ENCODE assay signal across 8 mouse cellular contexts in genomic region chr1:131525586-131526271, GRCm38 (mm10). TPM values are rescaled to one million over a fixed set of nuclear protein-coding genes. Genes with fewer than 3 reads are reported as not detected.
DNase-seq lines count a peak whose midpoint lies in the region; ATAC-seq and TF ChIP-seq lines count a peak whose summit lies in the region.

No protein-coding gene starts in this region.

- peaks cover 54% of the 10 kb centered on the region for H3K4me1 ChIP-seq in E14TG2a.4 (replicated peaks; ENCODE audit: low read depth, low read length)
- H3K4me1 ChIP-seq in embryonic facial prominence, embryonic 14.5 days (ENCODE audit: control insufficient read depth, insufficient read depth, low read length) = peaks cover 44% of the 10 kb centered on the region
- H3K4me1 ChIP-seq in heart, embryonic 16.5 days (ENCODE audit: control insufficient read depth, insufficient read depth, low read length) = peaks cover 44% of the 10 kb centered on the region
- peaks cover 27% of the 10 kb centered on the region for H3K4me1 ChIP-seq in lung, embryonic 14.5 days (ENCODE audit: insufficient read depth)

- no peak for TF ChIP-seq CTCF in E14TG2a.4 (conservative IDR thresholded peaks at IDR 0.05; ENCODE audit: low read length)
- TF ChIP-seq CTCF in lung, embryonic 14.5 days (IDR thresholded peaks at IDR 0.05; ENCODE audit: low read depth) = no peak

- WGBS in embryonic facial prominence, embryonic 14.5 days = under 1% methylated on average over 33 of the region's 41 CpGs
- WGBS in heart, embryonic 16.5 days = under 1% methylated on average over 41 of the region's 41 CpGs
- WGBS in lung, embryonic 14.5 days = under 1% methylated on average over 41 of the region's 41 CpGs

- H3K27ac ChIP-seq in embryonic facial prominence, embryonic 14.5 days (replicated peaks; ENCODE audit: low read depth, low read length) = peak overlapping the region; percentile 96
- peak overlapping the region; percentile 91 for H3K27ac ChIP-seq in heart, embryonic 16.5 days (ENCODE audit: low read length)
- peak overlapping the region; percentile 96 for H3K27ac ChIP-seq in lung, embryonic 14.5 days (ENCODE audit: low read depth)

- H3K27me3 ChIP-seq in E14TG2a.4 (ENCODE audit: insufficient read depth, low read length) = no peaks in the 10 kb centered on the region
- H3K27me3 ChIP-seq in embryonic facial prominence, embryonic 14.5 days (replicated peaks; ENCODE audit: control insufficient read depth, insufficient read depth, low read length) = no peaks in the 10 kb centered on the region
- no peaks in the 10 kb centered on the region for H3K27me3 ChIP-seq in heart, embryonic 16.5 days (ENCODE audit: control insufficient read depth, insufficient read depth, low read length)
- no peaks in the 10 kb centered on the region for H3K27me3 ChIP-seq in lung, embryonic 14.5 days (ENCODE audit: insufficient read depth, low read length)

- DNase-seq in adrenal gland, postnatal 10 days = peak; percentile 59
- peak; percentile 50 for DNase-seq in embryonic facial prominence, embryonic 14.5 days (ENCODE audit: low spot score)
- peak; percentile 55 to 72 for DNase-seq in kidney, postnatal 4 days
- peak; percentile 64 for DNase-seq in lung, embryonic 14.5 days
- DNase-seq in right cerebral cortex, adult 2 months (ENCODE audit: low spot score in 2 of 2) = peak; percentile 42 to 64

- peaks cover 18% of the 10 kb centered on the region; the same call in 1 of the 2 replicates for H3K36me3 ChIP-seq in E14TG2a.4 (ENCODE audit: insufficient read depth, low read length)
- H3K36me3 ChIP-seq in embryonic facial prominence, embryonic 14.5 days (ENCODE audit: control insufficient read depth, insufficient read depth, low read length) = no peaks in the 10 kb centered on the region
- no peaks in the 10 kb centered on the region for H3K36me3 ChIP-seq in heart, embryonic 16.5 days (ENCODE audit: control insufficient read depth, insufficient read depth)
- H3K36me3 ChIP-seq in lung, embryonic 14.5 days (ENCODE audit: insufficient read depth) = no peaks in the 10 kb centered on the region

- H3K4me2 ChIP-seq in embryonic facial prominence, embryonic 14.5 days (ENCODE audit: low read depth, low read length) = peak overlapping the region; percentile 80
- H3K4me2 ChIP-seq in heart, embryonic 16.5 days (ENCODE audit: low read depth, low read length) = peak overlapping the region; percentile 95
- peak overlapping the region; percentile 96 for H3K4me2 ChIP-seq in lung, embryonic 14.5 days

- ATAC-seq in embryonic facial prominence, embryonic 14.5 days (ENCODE audit: low read depth) = no peak
- ATAC-seq in heart, embryonic 16.5 days (replicated peaks; ENCODE audit: extremely low read depth, insufficient read depth, low FRiP score) = no peak
- no peak for ATAC-seq in lung, embryonic 14.5 days (ENCODE audit: insufficient read depth)
- ATAC-seq in megakaryocyte progenitor cell, adult 5-6 weeks (replicated peaks; ENCODE audit: poor library complexity) = no peak

- peak overlapping the region; percentile 94 for H3K4me3 ChIP-seq in E14TG2a.4 (replicated peaks; ENCODE audit: low read length)
- peak overlapping the region; percentile 80 for H3K4me3 ChIP-seq in embryonic facial prominence, embryonic 14.5 days (ENCODE audit: low read depth, low read length)
- peak overlapping the region; percentile 84 for H3K4me3 ChIP-seq in heart, embryonic 16.5 days (ENCODE audit: low read length)
- peak overlapping the region; percentile 80 for H3K4me3 ChIP-seq in lung, embryonic 14.5 days (ENCODE audit: low read depth, low read length)

- H3K9ac ChIP-seq in embryonic facial prominence, embryonic 14.5 days (ENCODE audit: low read depth, low read length) = peak overlapping the region; percentile 81
- H3K9ac ChIP-seq in heart, embryonic 16.5 days (ENCODE audit: low read length) = peak overlapping the region; percentile 85
- H3K9ac ChIP-seq in lung, embryonic 14.5 days = peak overlapping the region; percentile 64

- H3K9me3 ChIP-seq in E14TG2a.4 (ENCODE audit: low read length) = no peaks in the 10 kb centered on the region
- no peaks in the 10 kb centered on the region for H3K9me3 ChIP-seq in embryonic facial prominence, embryonic 14.5 days (ENCODE audit: control insufficient read depth, low read length)
- H3K9me3 ChIP-seq in heart, embryonic 16.5 days (replicated peaks; ENCODE audit: control insufficient read depth, low read length) = no peaks in the 10 kb centered on the region
- H3K9me3 ChIP-seq in lung, embryonic 14.5 days (ENCODE audit: low read depth, low read length) = no peaks in the 10 kb centered on the region

RNA-seq across cellular contexts. Expression of gene Srgap2, which starts 1.4 kb away (rescaled TPM):
- 10 to 100 TPM; 27.1 to 35.8 TPM for total RNA-seq in adrenal gland, postnatal 10 days (2021)
- 21.3 and 23.6 TPM in 2 replicates for polyA plus RNA-seq in embryonic facial prominence, embryonic 14.5 days (2014; fragmentation: Nextera tagmentation; extraction: Ambion mirVana)
- 13.3 and 16.6 TPM in 2 replicates for polyA plus RNA-seq in heart, embryonic 16.5 days (2015; fragmentation: Nextera tagmentation; extraction: Ambion mirVana)
- polyA plus RNA-seq in lung, embryonic 14.5 days (2014; fragmentation: Nextera tagmentation; extraction: Ambion mirVana) = 21.2 TPM in 2 replicates
- 32.5 and 40.9 TPM in 2 replicates for total RNA-seq in megakaryocyte progenitor cell, adult 5-6 weeks (2015)
- total RNA-seq in megakaryocyte progenitor cell, adult 5-6 weeks (2017) = 12.0 and 14.8 TPM in 2 replicates

RNA-seq across cellular contexts. Expression of gene Fam72a, which starts 2.0 kb away (rescaled TPM):
- 1 to 10 TPM; 1.5 to 1.7 TPM for total RNA-seq in adrenal gland, postnatal 10 days (2021)
- 2.5 and 3.5 TPM in 2 replicates for polyA plus RNA-seq in embryonic facial prominence, embryonic 14.5 days (2014; fragmentation: Nextera tagmentation; extraction: Ambion mirVana)
- polyA plus RNA-seq in heart, embryonic 16.5 days (2015; fragmentation: Nextera tagmentation; extraction: Ambion mirVana) = 2.4 and 3.2 TPM in 2 replicates
- polyA plus RNA-seq in lung, embryonic 14.5 days (2014; fragmentation: Nextera tagmentation; extraction: Ambion mirVana) = 2.7 and 3.4 TPM in 2 replicates
- total RNA-seq in megakaryocyte progenitor cell, adult 5-6 weeks (2015) = 9.8 and 11.4 TPM in 2 replicates
- total RNA-seq in megakaryocyte progenitor cell, adult 5-6 weeks (2017) = 3.4 and 5.2 TPM in 2 replicates
